Mouse (Mus musculus) myocyte (in vitro differentiated cells): ENCODE data around the gene Car8. TPM values are rescaled to one million over a fixed set of nuclear protein-coding genes. Genes with fewer than 3 reads are reported as not detected.
"Not testable (repeated sequence)": the region's sequence is repeated elsewhere in the genome, so short reads cannot be mapped to it uniquely, and the experiment has no call there.

Experiments used
- H3K27me3 ChIP-seq: one replicate; pipeline ENCODE4 v1.6.1; 2011; ENCODE audit not compliant: control insufficient read depth, insufficient read depth, insufficient read length
- H3K36me3 ChIP-seq: one replicate; pipeline ENCODE4 v1.6.1; 2011; ENCODE audit not compliant: control insufficient read depth, insufficient read depth
- H3K4me2 ChIP-seq: one replicate; pipeline ENCODE4 v1.6.1; 2011; ENCODE audit warnings: low read depth, control low read depth
- H3K4me3 ChIP-seq: one replicate; pipeline ENCODE4 v1.5.1; 2011; ENCODE audit warnings: mild to moderate bottlenecking, control low read depth, moderate library complexity
- H3K79me2 ChIP-seq: one replicate; pipeline ENCODE4 v1.6.1; 2011; ENCODE audit not compliant: control insufficient read depth, insufficient read depth
- H3ac ChIP-seq: one replicate; pipeline ENCODE4 v1.6.1; 2011; ENCODE audit not compliant: control insufficient read depth, insufficient read length
- CEBPB ChIP-seq: IDR thresholded peaks from 2 replicates; pipeline ENCODE4 v1.6.1; 2011; ENCODE audit warnings: mild to moderate bottlenecking, moderate library complexity; ENCODE audit not compliant: poor library complexity, insufficient read depth, severe bottlenecking
- E2F4 ChIP-seq: IDR thresholded peaks from one replicate; pipeline ENCODE4 v1.6.1; 2011; ENCODE audit warnings: mild to moderate bottlenecking, control low read depth, moderate library complexity; ENCODE audit not compliant: insufficient read depth
- MAX ChIP-seq: IDR thresholded peaks from one replicate; pipeline ENCODE4 v1.6.1; 2011; ENCODE audit warnings: low read depth, mild to moderate bottlenecking, control low read depth
- MYOD1 ChIP-seq, 3 experiments: IDR thresholded peaks; one replicate each; pipeline ENCODE4 v1.6.1; 2011; ENCODE audit warnings: control low read depth in 2 of 3, low read depth in 2 of 3, mild to moderate bottlenecking in 2 of 3, moderate library complexity in 1 of 3; ENCODE audit not compliant: insufficient read length in 2 of 3, control insufficient read depth in 1 of 3
- MYOG ChIP-seq, 3 experiments: IDR thresholded peaks; one replicate each; pipeline ENCODE4 v1.6.1; 2011; ENCODE audit warnings: control low read depth in 2 of 3, low read depth in 2 of 3, mild to moderate bottlenecking in 2 of 3; ENCODE audit not compliant: insufficient read length in 2 of 3, control insufficient read depth in 1 of 3, insufficient read depth in 1 of 3
- POLR2A ChIP-seq: IDR thresholded peaks from one replicate; pipeline ENCODE4 v1.6.1; 2011; ENCODE audit warnings: low read depth, mild to moderate bottlenecking, control low read depth, moderate library complexity; ENCODE audit not compliant: insufficient read length
- POLR2AphosphoS2 ChIP-seq: IDR thresholded peaks from one replicate; pipeline ENCODE4 v1.6.1; 2011; ENCODE audit warnings: low read depth, control low read depth; ENCODE audit not compliant: insufficient read length
- REST ChIP-seq: IDR thresholded peaks from one replicate; pipeline ENCODE4 v1.6.1; 2011; ENCODE audit warnings: mild to moderate bottlenecking, control low read depth, moderate library complexity; ENCODE audit not compliant: insufficient read depth, insufficient read length
- SRF ChIP-seq: IDR thresholded peaks from one replicate; pipeline ENCODE4 v1.6.1; 2011; ENCODE audit warnings: low read depth; ENCODE audit not compliant: control insufficient read depth, insufficient read length
- TCF12 ChIP-seq: IDR thresholded peaks from one replicate; pipeline ENCODE4 v1.6.1; 2011; ENCODE audit warnings: mild to moderate bottlenecking, control low read depth; ENCODE audit not compliant: poor library complexity, insufficient read depth, severe bottlenecking
- TCF3 ChIP-seq: IDR thresholded peaks from one replicate; pipeline ENCODE4 v1.6.1; 2011; ENCODE audit warnings: low read depth, control low read depth; ENCODE audit not compliant: insufficient read length
- USF1 ChIP-seq: IDR thresholded peaks from one replicate; pipeline ENCODE4 v1.6.1; 2011; ENCODE audit warnings: low read depth, mild to moderate bottlenecking, control low read depth, moderate library complexity
- polyA plus RNA-seq: library from polyadenylated mRNA; unstranded; fragments of >200 nt; fragmentation: generic; extraction: Trizol; gene quantifications from one replicate; pipeline ENCODE4 v1.2.1, GENCODE M21; 2012; ENCODE audit warnings: missing spikeins

The Car8 gene
- polyA plus RNA-seq, 1 experiment: 0.37 TPM

DNA sequence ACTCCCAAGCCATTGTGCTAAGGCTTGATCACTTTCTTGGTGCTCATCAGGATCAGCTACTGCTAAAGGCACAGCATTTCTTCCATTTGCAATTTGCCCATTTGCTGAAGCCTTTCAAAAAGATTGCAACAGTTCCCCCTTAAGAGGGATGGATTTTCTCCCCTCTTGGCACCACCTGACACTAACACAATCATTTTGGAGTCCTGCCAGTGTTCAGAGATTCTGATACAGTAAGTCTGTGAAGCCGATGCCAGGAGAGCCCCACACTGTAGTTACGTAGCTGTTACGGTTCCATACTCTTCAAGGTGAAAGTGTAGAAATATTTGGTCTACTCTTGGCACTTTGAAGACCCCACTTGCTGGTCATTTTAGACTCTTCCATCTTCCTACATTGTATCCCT is 137.4 kb downstream of the Car8 start:
- H3K79me2 ChIP-seq: no peaks in the 10 kb centered on the region
- no peak for TF ChIP-seq TCF12
- H3ac ChIP-seq: no peak overlapping the region
- H3K4me2 ChIP-seq: no peak overlapping the region
- no peaks in the 10 kb centered on the region for H3K27me3 ChIP-seq
- H3K36me3 ChIP-seq: no peaks in the 10 kb centered on the region
- H3K4me3 ChIP-seq: no peak overlapping the region

- no peak overlapping the region for H3K4me3 ChIP-seq
- no peaks in the 10 kb centered on the region for H3K79me2 ChIP-seq
- no peak for TF ChIP-seq MYOD1 (IDR thresholded peaks at IDR 0.05; ENCODE audit: control insufficient read depth in 1 of 3, insufficient read length in 2 of 3, low read depth in 2 of 3)
- TF ChIP-seq REST: no peak
- no peak for TF ChIP-seq TCF12
- no peak for TF ChIP-seq TCF3
- no peak for TF ChIP-seq POLR2AphosphoS2
- TF ChIP-seq POLR2A: no peak
- TF ChIP-seq MYOG (IDR thresholded peaks at IDR 0.05; ENCODE audit: control insufficient read depth in 1 of 3, insufficient read depth in 1 of 3, insufficient read length in 2 of 3, low read depth in 2 of 3): no peak
- no peak for TF ChIP-seq SRF
- no peak for TF ChIP-seq USF1
- no peak for TF ChIP-seq CEBPB
- TF ChIP-seq MAX: no peak
- TF ChIP-seq E2F4: no peak
- H3K4me2 ChIP-seq: no peak overlapping the region
- no peak overlapping the region for H3ac ChIP-seq
- no peaks in the 10 kb centered on the region for H3K27me3 ChIP-seq
- H3K36me3 ChIP-seq: no peaks in the 10 kb centered on the region
These were observed 140.8 kb downstream of the Car8 start for GRCm38 (mm10) chr4:8098084-8098483.

GRCm38 (mm10) chr4:8097683-8098082 is 141.2 kb downstream of the Car8 start:
- Histone ChIP-seq H3K4me3 (no peak overlapping the region), H3K27me3 (no peaks in the 10 kb centered on the region), H3K4me2 (no peak overlapping the region), H3K36me3 (no peaks in the 10 kb centered on the region), H3ac (no peak overlapping the region), H3K79me2 (no peaks in the 10 kb centered on the region)
- TF ChIP-seq SRF (no peak), USF1 (no peak), MYOG (IDR thresholded peaks at IDR 0.05; ENCODE audit: control insufficient read depth in 1 of 3, insufficient read depth in 1 of 3, insufficient read length in 2 of 3, low read depth in 2 of 3) (no peak), REST (no peak), E2F4 (no peak), POLR2AphosphoS2 (no peak), CEBPB (no peak), MAX (no peak), POLR2A (no peak), MYOD1 (IDR thresholded peaks at IDR 0.05; ENCODE audit: control insufficient read depth in 1 of 3, insufficient read length in 2 of 3, low read depth in 2 of 3) (no peak), TCF12 (no peak), TCF3 (no peak)

- H3ac ChIP-seq, H3K4me2 ChIP-seq, H3K27me3 ChIP-seq, H3K79me2 ChIP-seq, H3K36me3 ChIP-seq, H3K4me3 ChIP-seq: not testable (repeated sequence)
These were observed 145.3 kb downstream of the Car8 start for GRCm38 (mm10) chr4:8093566-8093965.
